Mouse (Mus musculus) liver, embryonic 11.5 days (tissue): ENCODE measurements around the gene Ocel1. TPM values are rescaled to one million over a fixed set of nuclear protein-coding genes. Genes with fewer than 3 reads are reported as not detected.

Experiments
- polyA plus RNA-seq: library from polyadenylated mRNA; unstranded; fragments of >200 nt; fragmentation: Nextera tagmentation; extraction: Ambion mirVana; gene quantifications from 2 replicates; pipeline ENCODE4 v1.2.1, GENCODE M21; 2014

The Ocel1 gene
- polyA plus RNA-seq, 1 experiment from 2014 or later = 6.9 TPM

Other genes starting within 250 kb of the Ocel1 start
- gene Myo9b, start 98.6 kb upstream of the Ocel1 start, polyA plus RNA-seq = 19.0 and 20.2 TPM in 2 replicates
- gene Haus8, start 98.4 kb upstream of the Ocel1 start, polyA plus RNA-seq = 73.3 and 77.0 TPM in 2 replicates
- 86.9 and 97.8 TPM in 2 replicates for gene Use1, start 4.5 kb upstream of the Ocel1 start, polyA plus RNA-seq
- gene Nr2f6, start 10.7 kb downstream of the Ocel1 start, polyA plus RNA-seq = 43.7 and 44.6 TPM in 2 replicates
- gene Ushbp1, start 24.5 kb downstream of the Ocel1 start, polyA plus RNA-seq = 6.6 and 6.7 TPM in 2 replicates
- gene Babam1, start 25.6 kb downstream of the Ocel1 start, polyA plus RNA-seq = 102 and 111 TPM in 2 replicates
- gene Ankle1, start 34.7 kb downstream of the Ocel1 start, polyA plus RNA-seq = 43.9 and 52.9 TPM in 2 replicates
- 20.6 and 21.4 TPM in 2 replicates for gene Abhd8, start 92.4 kb downstream of the Ocel1 start, polyA plus RNA-seq
- 215 and 229 TPM in 2 replicates for gene Mrpl34, start 93.7 kb downstream of the Ocel1 start, polyA plus RNA-seq
- gene Dda1, start 97.9 kb downstream of the Ocel1 start, polyA plus RNA-seq = 94.1 and 98.2 TPM in 2 replicates
- gene Ano8, start 114.7 kb downstream of the Ocel1 start, polyA plus RNA-seq = 0.60 and 0.96 TPM in 2 replicates
- gene Gtpbp3, start 116.8 kb downstream of the Ocel1 start, polyA plus RNA-seq = 9.5 and 10.4 TPM in 2 replicates
- gene Plvap, start 140.5 kb downstream of the Ocel1 start, polyA plus RNA-seq = 56.0 and 57.3 TPM in 2 replicates
- gene Ccdc194, start 154.4 kb downstream of the Ocel1 start, polyA plus RNA-seq = 0.16 and 0.44 TPM in 2 replicates
- 21.9 and 24.0 TPM in 2 replicates for gene Bst2, start 166.2 kb downstream of the Ocel1 start, polyA plus RNA-seq
- gene Mvb12a, start 171.6 kb downstream of the Ocel1 start, polyA plus RNA-seq = 68.1 and 71.0 TPM in 2 replicates
- 0.53 and 1.1 TPM in 2 replicates for gene Tmem221, start 187.6 kb downstream of the Ocel1 start, polyA plus RNA-seq
- 0.23 and 0.30 TPM in 2 replicates for gene Nxnl1, start 195.3 kb downstream of the Ocel1 start, polyA plus RNA-seq
- gene Slc27a1, start 197.6 kb downstream of the Ocel1 start, polyA plus RNA-seq = 6.2 and 7.0 TPM in 2 replicates
- 200 TPM in 2 replicates for gene Pgls, start 220.9 kb downstream of the Ocel1 start, polyA plus RNA-seq
- gene Fam129c, start 226.3 kb downstream of the Ocel1 start, polyA plus RNA-seq = 0.88 and 3.8 TPM in 2 replicates
- 45.2 and 45.4 TPM in 2 replicates for gene Colgalt1, start 239.7 kb downstream of the Ocel1 start, polyA plus RNA-seq